Mouse (Mus musculus): ENCODE data around the gene Pdzd4.

Gene Pdzd4

GRCm38 (mm10) chrX:73785666-73786065, 39.1 kb downstream of the Pdzd4 start:
- DNase-seq (ENCODE audit: low spot score), result no peak

GRCm38 (mm10) chrX:73782227-73782626, 42.5 kb downstream of the Pdzd4 start:
- DNase-seq (ENCODE audit: low spot score), result no peak

- no peak for DNase-seq (ENCODE audit: low spot score)
These were observed 49.8 kb downstream of the Pdzd4 start for GRCm38 (mm10) chrX:73774802-73775483.

GRCm38 (mm10) chrX:73774168-73774760, 50.5 kb downstream of the Pdzd4 start, which contains the start of gene Srpk3:
TSS of gene Srpk3 (plus strand) at chrX:73774405.
- DNase-seq (ENCODE audit: low spot score), result no peak

DNA sequence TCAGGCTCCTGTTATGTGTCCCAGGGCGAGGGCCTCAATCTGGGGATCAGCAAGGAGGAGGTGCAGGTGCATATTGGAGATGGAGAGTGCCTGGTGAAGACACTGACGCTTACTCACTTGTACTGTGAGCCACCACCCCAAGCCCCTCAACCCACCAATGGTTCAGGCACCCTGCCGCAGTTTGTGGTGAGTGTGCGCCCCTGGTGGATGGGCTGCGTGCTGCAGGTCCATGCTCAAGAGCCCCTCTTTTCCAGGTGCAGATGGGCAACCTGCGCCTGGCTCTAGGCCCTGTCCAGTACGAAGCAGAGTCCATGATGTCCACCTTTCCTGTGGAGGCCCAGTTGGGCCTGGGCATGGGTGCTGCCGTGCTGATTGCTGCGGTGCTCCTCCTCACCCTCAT, 57.5 kb downstream of the Pdzd4 start:
- no peak for DNase-seq (ENCODE audit: low spot score)

- DNase-seq (ENCODE audit: low spot score), result no peak
These were observed 59.5 kb downstream of the Pdzd4 start for GRCm38 (mm10) chrX:73765311-73765710.

- DNase-seq (ENCODE audit: low spot score), result no peak
These were observed 66.0 kb downstream of the Pdzd4 start for GRCm38 (mm10) chrX:73758611-73759290.

DNA sequence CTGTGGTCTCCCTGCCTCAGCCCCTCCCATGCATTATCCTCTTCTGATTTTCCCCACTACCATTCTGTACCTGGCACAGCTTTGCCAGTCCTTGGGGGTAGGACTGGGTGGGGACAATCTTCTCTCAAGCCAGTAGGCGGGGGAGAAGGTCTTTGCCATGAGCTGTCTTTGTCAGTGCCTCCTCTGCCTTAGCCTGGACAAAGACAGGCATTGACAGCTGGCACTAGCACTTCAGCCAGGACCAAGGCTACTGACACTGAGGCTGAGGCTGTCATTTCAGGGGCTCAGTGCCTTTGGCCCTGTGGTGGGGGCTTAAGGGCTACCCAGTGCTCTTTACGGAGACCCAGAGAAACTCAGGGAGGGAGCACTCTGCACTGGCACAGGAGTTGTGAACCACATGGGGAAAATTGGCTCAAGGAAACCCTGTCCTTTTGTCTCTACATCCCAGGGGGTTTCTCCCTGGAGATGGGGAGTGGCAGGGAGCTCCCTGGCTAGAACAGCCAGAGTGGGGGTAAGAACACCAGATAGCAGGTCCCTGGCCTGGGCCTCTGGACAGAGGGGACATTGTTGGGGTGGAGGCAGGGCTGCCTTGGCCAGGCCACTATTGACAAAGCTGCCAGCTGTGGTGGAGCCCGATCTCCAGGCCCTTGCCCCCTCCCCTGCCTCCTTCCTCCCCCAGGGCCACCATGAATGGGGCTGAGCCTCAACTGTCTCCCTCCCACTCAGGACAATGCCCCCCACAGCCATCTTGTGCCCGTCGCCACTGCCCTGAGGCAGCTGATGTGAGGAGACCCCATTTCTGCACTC, 68.2 kb downstream of the Pdzd4 start, which contains the start of gene Plxnb3:
TSS of gene Plxnb3 (plus strand) at position 757 of the 807 bp plus-strand sequence.
- DNase-seq (ENCODE audit: low spot score), result no peak

- DNase-seq (ENCODE audit: low spot score), result no peak
These were observed 75.8 kb downstream of the Pdzd4 start for GRCm38 (mm10) chrX:73748977-73749376.

GRCm38 (mm10) chrX:73744774-73745481, 79.8 kb downstream of the Pdzd4 start:
- no peak for DNase-seq (ENCODE audit: low spot score)
